Mouse (Mus musculus) adrenal gland, adult 10 weeks (tissue): Measurements from ENCODE around the gene Wdr54. TPM values are rescaled to one million over a fixed set of nuclear protein-coding genes. Genes with fewer than 3 reads are reported as not detected.

Source experiments
- polyA plus RNA-seq: library from polyadenylated mRNA; stranded (reverse); fragments of 350-450 nt; fragmentation: Illumina TruSeq; extraction: RNeasy Lipid Tissue Mini Kit (QIAGEN cat#74804); gene quantifications from one replicate; pipeline ENCODE4 v1.2.3, GENCODE M21; 2014; ENCODE audit warnings: low read depth, low replicate concordance

Gene Wdr54
- 0.41 TPM for polyA plus RNA-seq

DNA sequence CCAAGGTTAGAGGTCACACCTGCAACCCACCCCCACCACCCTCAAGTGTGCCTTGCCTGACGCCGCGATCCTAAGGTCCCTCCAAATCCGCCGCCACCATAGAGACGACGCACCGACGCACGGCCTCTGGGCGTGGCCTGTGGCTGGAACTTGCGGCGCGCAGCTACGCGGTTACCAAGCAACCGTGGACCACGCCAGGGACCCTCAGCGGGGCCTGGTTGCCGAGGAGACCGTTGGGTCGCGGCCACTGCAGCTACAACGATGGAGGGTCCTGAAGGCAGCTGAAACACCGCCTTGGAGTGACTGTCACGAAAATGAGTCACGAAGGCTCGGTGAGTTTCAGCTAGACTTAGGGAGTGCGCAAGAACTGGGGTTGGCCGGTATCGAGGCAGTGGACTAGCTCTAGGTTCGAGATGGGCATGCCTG is at the start of gene Wdr54, which contains the start of gene 1700003E16Rik:
TSS of gene Wdr54 (minus strand) at position 139 of the 426 bp plus-strand sequence.
TSS of gene 1700003E16Rik (plus strand) at position 146 of the 426 bp plus-strand sequence.

DNA sequence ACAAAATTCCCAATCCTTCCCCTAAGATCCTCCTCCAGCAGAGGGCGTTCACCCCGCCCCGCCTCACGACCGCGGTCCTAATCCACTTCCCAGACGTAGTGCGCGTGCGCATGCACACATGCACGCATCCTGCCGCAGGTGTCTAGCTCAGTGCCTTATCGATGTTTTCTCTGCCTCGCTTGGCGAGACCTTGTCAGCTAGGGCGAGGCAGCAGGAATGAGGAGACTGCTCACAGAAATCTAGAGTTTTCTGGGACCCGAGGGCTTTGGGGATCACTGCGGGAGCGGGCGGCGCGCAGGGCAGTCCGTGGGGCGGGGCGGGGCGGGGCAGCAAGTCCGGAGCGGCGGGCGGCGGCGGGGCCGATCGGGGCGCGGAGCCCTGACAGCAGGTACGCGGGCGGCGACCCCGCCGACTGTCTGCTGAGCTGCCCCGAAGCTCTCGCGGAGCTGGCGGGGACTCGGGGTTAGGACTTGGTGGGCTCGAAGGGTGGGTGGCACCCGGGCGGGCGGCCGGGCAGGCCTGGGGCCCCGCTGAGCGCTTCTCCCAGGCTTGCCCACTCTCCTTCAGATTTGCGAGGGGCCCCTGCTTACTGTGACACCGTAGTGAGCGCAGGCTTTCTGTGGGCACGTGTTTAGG is 9.5 kb upstream of the Wdr54 start, which contains the start of gene Dctn1:
TSS of gene Dctn1 (plus strand) at position 314 of the 636 bp plus-strand sequence.

DNA sequence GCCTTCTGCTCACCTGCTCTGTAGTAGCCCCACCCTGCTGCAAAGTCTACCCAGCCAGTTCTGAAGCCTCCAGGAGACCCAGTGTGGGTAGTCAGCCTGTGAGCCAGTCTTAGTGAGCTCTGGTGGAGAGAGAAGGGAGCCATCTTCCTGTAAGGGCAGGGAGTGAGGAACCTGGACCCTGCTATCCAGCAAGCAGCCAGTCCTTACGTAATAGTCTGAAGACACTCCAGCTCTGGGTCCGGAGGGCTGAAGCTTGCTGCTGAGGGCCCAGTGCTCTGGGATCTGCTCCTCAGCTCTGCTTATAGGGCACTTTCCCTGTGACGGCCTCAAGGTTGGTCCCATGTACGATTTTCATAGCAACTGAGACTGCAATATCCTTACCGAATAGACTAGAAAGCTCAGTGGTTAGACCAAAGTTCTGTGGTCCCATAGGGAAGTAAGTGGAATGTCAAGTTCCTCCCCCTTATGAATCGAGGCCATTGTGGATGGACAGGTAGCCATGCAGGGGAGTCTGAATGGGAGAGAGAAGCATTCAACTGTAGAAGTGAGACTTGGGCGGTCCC is 21.2 kb downstream of the Wdr54 start, which contains the start of gene Rtkn:
TSS of gene Rtkn (plus strand) at position 513 of the 563 bp plus-strand sequence.

DNA sequence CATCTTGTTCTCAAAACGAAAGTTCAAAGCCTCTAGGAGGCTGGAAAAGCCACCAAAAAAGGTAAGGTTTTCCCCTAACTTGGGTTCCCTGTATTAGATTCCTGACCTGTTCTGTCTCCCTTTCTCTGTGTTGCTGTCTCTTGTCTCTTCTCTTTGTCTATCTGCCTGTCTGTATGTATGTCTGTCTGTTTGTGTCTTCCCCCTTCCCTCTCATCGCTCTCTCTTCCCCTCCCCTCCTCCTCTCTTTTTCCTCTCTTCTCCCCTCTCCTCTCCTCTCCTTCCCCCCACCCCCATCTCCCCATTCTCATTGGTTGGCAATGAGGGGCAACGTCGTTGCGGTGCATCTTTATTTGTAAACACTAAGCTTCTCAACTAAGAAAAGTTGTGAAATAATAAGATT is 30.9 kb downstream of the Wdr54 start, which contains the start of gene Ino80b:
TSS of gene Ino80b (minus strand) at position 101 of the 400 bp plus-strand sequence.

DNA sequence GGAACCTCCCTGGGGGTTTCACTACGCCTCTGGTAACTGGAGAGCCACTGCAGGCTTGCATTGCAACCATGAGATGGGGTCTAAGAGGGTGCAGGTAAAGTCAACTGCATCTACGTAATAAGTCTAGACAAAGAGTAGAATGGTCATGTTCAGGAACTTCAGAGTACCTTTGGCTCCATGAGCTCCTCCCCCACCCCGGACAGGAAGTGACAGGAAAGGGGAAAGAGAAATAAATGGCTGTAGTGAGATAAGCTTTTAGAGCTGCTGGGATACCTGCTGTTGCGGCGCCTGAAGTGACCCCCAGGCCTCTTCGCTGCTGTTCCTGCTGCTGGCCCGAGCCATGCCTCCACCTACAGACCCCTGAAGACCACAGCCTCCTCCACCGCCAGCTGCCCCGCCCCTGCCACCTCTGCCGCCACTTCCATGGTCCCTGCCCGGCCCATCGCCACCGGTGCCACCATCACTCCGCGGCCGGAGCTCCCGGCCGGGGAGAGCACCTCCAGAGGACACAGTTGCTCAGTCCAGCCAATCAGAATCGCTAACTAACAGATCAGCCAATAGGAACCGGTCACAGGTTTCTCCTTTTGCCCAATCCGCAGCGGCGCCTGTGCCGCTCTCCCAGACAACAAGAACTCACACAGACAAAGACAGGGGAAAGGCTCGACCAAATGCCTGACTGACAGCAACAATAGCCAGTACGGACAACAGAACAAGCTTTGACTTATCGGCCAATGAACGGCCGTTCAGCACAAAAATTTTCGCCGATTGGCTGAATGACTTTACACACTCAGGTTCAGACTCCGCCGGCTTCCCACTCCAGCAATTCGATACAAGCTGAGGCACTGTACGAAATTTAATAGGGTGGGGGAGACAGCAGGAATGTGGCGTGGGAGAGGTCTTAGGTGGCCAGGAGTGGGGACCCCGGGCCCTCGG is 35.0 kb downstream of the Wdr54 start, which contains the start of gene Wbp1:
TSS of gene Wbp1 (minus strand) at position 630 of the 933 bp plus-strand sequence.

DNA sequence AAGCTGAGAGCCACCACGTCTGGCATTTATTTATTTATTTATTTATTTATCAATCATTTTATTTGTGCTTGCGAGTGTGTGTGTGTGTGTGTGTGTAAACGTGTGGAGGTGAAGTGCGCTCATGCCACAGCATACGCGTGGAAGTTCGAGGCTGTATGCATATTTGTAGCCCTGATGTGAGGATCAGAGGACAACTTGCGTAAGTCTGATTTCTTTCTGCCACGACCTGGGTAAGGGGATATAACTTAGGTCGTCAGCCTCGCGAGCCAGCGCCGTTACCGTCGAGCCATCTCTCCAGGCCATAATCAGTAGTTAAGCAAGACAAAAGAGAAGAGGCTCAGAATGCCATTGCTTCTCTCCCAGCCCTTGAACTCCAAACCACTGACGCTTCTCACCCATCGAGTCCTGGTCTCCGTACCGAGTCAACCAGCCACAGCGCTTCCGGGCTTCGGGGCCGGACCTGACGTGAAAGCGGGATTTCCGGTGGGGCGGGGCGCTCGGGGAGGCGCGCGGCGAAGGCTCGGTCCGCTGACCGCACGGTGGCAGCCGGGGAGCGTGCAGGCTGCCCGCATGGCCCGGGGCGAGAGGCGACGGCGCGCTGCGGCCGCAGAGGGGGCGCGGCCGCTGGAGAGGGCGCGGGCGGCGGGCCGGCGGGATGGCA is 41.1 kb downstream of the Wdr54 start, which contains the start of gene Mogs:
TSS of gene Mogs (plus strand) at position 486 of the 661 bp plus-strand sequence.

DNA sequence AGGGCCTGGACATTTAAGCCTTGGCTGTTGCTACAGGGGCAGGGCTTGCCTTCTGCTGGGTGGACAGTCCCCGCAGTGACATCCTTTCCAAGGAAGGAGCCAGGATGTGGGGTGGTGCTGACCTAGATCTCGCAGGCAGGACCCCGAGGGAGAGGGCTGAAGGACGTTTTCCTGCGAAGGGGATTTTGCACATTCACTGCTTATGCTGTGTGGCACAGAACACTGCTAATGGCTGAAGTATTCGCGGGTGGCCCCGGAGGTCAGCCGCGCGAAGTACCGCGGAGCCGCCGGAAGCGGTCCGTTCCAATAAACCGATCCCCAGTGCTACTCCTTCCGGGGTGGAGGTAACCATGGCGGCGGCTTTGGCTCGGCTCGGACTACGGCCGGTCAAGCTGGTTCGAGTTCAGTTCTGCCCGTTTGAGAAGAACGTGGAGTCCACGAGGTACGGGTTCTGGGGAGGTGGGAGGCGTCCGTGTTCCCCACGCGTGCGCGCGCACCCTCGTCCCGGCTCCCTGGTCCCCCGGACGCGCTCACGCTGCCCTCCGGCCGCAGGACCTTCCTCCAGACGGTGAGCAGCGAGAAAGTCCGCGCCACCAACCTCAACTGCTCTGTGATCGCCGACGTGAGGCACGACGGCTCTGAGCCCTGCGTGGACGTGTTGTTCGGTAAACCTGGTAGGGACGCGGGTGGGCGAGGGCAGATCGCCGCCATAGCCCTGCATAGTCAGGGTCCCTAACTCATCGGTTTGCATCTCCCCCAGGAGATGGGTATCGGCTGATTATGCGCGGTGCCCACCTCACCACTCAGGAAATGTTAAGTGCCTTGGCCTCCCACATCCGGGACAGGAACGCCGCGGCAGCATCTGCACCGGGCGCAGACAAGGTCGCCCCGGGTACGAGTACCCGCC is 47.2 kb downstream of the Wdr54 start, which contains the start of gene Mrpl53:
TSS of gene Mrpl53 (plus strand) at position 279 of the 907 bp plus-strand sequence.

DNA sequence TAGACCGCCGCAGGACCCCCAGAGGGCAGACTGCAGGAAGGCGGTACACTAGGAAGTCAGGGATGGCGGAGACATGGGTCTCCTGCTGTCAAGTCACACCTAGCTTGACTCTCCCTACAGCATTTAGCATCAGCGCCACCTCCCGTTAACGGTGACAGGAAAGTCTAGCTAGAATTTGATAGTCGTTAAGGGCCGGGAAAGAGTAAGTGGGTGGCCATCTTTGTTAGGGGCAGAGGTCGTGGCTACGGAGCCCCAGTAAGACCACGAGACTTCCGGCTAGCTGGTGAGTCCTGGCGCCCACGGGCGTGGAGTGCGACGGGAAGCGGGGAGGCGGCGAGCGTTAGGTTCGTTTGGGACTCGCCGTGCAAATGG is 54.9 kb downstream of the Wdr54 start, which contains the start of the genes Ccdc142 and Gm42688:
TSS of gene Ccdc142 (plus strand) at position 286 of the 372 bp plus-strand sequence.
TSS of gene Gm42688 (plus strand) at position 302 of the 372 bp plus-strand sequence.

Other genes with a start within 250 kb of the Wdr54 start
- not detected for gene Sema4f, start 216.6 kb downstream of the Wdr54 start, polyA plus RNA-seq
- gene M1ap, start 209.5 kb downstream of the Wdr54 start, polyA plus RNA-seq: not detected
- not detected for gene Dok1, start 122.9 kb downstream of the Wdr54 start, polyA plus RNA-seq
- 1.3 TPM for gene Loxl3, start 122.2 kb downstream of the Wdr54 start, polyA plus RNA-seq
- 9.0 TPM for gene Aup1, start 101.9 kb downstream of the Wdr54 start, polyA plus RNA-seq
- 3.9 TPM for gene Htra2, start 101.1 kb downstream of the Wdr54 start, polyA plus RNA-seq
- gene Dqx1, start 98.6 kb downstream of the Wdr54 start, polyA plus RNA-seq: 0.17 TPM
- gene Tlx2, start 86.1 kb downstream of the Wdr54 start, polyA plus RNA-seq: not detected
- gene Pcgf1, start 78.5 kb downstream of the Wdr54 start, polyA plus RNA-seq: 9.9 TPM
- not detected for gene Lbx2, start 70.0 kb downstream of the Wdr54 start, polyA plus RNA-seq
- gene Ccdc142, start 54.8 kb downstream of the Wdr54 start, polyA plus RNA-seq: not detected
- gene Gm42688, start 54.8 kb downstream of the Wdr54 start, polyA plus RNA-seq: 1.6 TPM
- gene Mrpl53, start 47.4 kb downstream of the Wdr54 start, polyA plus RNA-seq: 40.2 TPM
- gene Mogs, start 40.9 kb downstream of the Wdr54 start, polyA plus RNA-seq: 3.9 TPM
- 5.9 TPM for gene Wbp1, start 34.8 kb downstream of the Wdr54 start, polyA plus RNA-seq
- gene Ino80b, start 31.0 kb downstream of the Wdr54 start, polyA plus RNA-seq: not detected
- gene Rtkn, start 20.9 kb downstream of the Wdr54 start, polyA plus RNA-seq: 0.58 TPM
- gene 1700003E16Rik, start within 50 bp of the Wdr54 start, polyA plus RNA-seq: not detected
- gene Dctn1, start 9.5 kb upstream of the Wdr54 start, polyA plus RNA-seq: 14.2 TPM
- not detected for gene Slc4a5, start 63.4 kb upstream of the Wdr54 start, polyA plus RNA-seq
- 8.0 TPM for gene Mthfd2, start 169.5 kb upstream of the Wdr54 start, polyA plus RNA-seq
- gene Mob1a, start 169.6 kb upstream of the Wdr54 start, polyA plus RNA-seq: 205 TPM
- 147 TPM for gene Bola3, start 192.8 kb upstream of the Wdr54 start, polyA plus RNA-seq